In the genomic region with DNA sequence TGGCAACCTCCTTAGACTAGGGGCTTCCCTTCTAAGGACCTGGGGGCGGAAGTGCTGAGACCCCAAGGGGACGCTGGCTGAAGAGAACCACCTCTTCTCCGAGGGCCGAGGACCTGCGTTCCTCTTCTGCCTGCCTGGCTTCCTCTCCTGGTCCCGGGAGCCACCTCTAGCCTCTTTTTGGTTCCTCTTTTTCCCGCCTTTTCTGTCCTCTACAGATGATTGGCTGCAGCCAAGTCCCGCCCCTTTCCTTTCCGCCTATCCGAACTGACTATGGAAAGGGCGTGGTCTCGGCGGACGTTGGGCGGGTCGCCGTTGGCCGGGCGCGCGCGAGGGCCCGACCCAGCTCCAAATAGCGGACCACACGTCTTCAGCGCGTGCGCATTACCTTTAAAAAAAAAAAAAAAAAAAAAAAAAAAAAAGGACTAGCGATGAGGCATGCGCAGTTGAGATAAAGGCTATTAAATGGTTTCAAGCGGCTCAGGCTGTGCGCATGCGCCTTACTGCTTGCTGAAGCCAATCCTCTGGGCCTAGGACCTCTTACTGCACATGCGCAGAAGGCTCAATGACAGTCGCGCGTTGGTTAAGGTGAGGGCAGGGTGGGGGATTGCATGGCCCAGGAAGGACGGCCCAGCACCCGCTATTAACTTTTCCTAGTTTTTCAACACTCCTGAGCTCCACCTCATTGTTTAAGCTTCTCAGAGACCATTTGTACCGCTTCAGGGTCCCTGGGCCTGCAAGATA, we compare ENCODE assay signal across 8 mouse cellular contexts. TPM values are rescaled to one million over a fixed set of nuclear protein-coding genes. Genes with fewer than 3 reads are reported as not detected.
DNase-seq lines count a peak whose midpoint lies in the region; ATAC-seq lines count a peak whose summit lies in the region.

A gene (minus strand): TSS at position 198 of the 741 bp plus-strand sequence.
A gene (plus strand): TSS at position 425 of the 741 bp plus-strand sequence.

- H3K9me3 ChIP-seq in heart, embryonic 14.5 days (ENCODE audit: control insufficient read depth, low read length) = no peaks in the 10 kb centered on the region
- H3K9me3 ChIP-seq in liver, embryonic 13.5 days (replicated peaks) = no peaks in the 10 kb centered on the region
- H3K9me3 ChIP-seq in stomach, embryonic 16.5 days (replicated peaks; ENCODE audit: control insufficient read depth, low read length) = no peaks in the 10 kb centered on the region

- no peaks in the 10 kb centered on the region for H3K27me3 ChIP-seq in heart, embryonic 14.5 days (ENCODE audit: control insufficient read depth, insufficient read depth, low read length)
- 0 out of 2 replicates have a peak, but pooled peaks cover 4% of the 10 kb centered on the region for H3K27me3 ChIP-seq in liver, embryonic 13.5 days
- no peaks in the 10 kb centered on the region for H3K27me3 ChIP-seq in stomach, embryonic 16.5 days (ENCODE audit: control insufficient read depth, insufficient read depth, low read length)

- peak within 1 kb of the TSS; percentile 96 for H3K4me2 ChIP-seq in heart, embryonic 14.5 days (ENCODE audit: low read length)
- peak within 1 kb of the TSS; percentile 95 for H3K4me2 ChIP-seq in liver, embryonic 13.5 days
- H3K4me2 ChIP-seq in stomach, embryonic 16.5 days (ENCODE audit: low read depth, low read length) = peak within 1 kb of the TSS; percentile 93

- H3K4me1 ChIP-seq in heart, embryonic 14.5 days (ENCODE audit: control insufficient read depth in 2 of 2, insufficient read depth in 2 of 2, low read length in 2 of 2) = peaks cover 3 to 4% of the 10 kb centered on the region in 2 experiments; a peak in 3 of 4 replicates
- H3K4me1 ChIP-seq in liver, embryonic 13.5 days (replicated peaks) = peaks cover 33% of the 10 kb centered on the region
- H3K4me1 ChIP-seq in stomach, embryonic 16.5 days (ENCODE audit: control insufficient read depth, insufficient read depth, low read length) = peaks cover 5% of the 10 kb centered on the region

- DNase-seq in c-Kit-negative CD71-positive TER-119-positive erythroid progenitor cells, embryonic 14.5 days (ENCODE audit: low read depth, low spot score) = peak; percentile 97
- DNase-seq in fibroblast of lung, adult 2 months (ENCODE audit: low read depth) = peak; percentile 96
- DNase-seq in kidney, postnatal 14 days = peak; percentile 98
- peak; percentile 85 for DNase-seq in liver, embryonic 13.5 days
- DNase-seq in neural tube, embryonic 10.5 days (ENCODE audit: extremely low spot score, low spot score) = peak; percentile 94

- peak within 1 kb of the TSS; percentile 44 to 79 for H3K27ac ChIP-seq in heart, embryonic 14.5 days (replicated peaks in 1 of 2; ENCODE audit: control insufficient read depth in 1 of 2, insufficient read depth in 1 of 2, low read depth in 2 of 2, low read length in 2 of 2)
- H3K27ac ChIP-seq in liver, embryonic 13.5 days = peak within 1 kb of the TSS; percentile 90
- H3K27ac ChIP-seq in stomach, embryonic 16.5 days (ENCODE audit: low read length) = peak within 1 kb of the TSS; percentile 85

- H3K9ac ChIP-seq in heart, embryonic 14.5 days (ENCODE audit: low read length) = peak within 1 kb of the TSS; percentile 81
- H3K9ac ChIP-seq in liver, embryonic 13.5 days = peak within 1 kb of the TSS; percentile 81
- peak within 1 kb of the TSS; percentile 84 for H3K9ac ChIP-seq in stomach, embryonic 16.5 days (ENCODE audit: low read length)

- ATAC-seq in CD4-positive, CD25-positive, alpha-beta regulatory T cell, adult 4 months = peak; percentile 94
- peak; percentile 91 for ATAC-seq in heart, embryonic 14.5 days (ENCODE audit: insufficient number of reproducible peaks, insufficient read depth, low FRiP score, low read depth)
- peak; percentile 81 for ATAC-seq in liver, embryonic 13.5 days (ENCODE audit: low read depth)
- ATAC-seq in stomach, embryonic 16.5 days (ENCODE audit: insufficient read depth, low FRiP score) = peak; percentile 91

- no peaks in the 10 kb centered on the region for H3K36me3 ChIP-seq in heart, embryonic 14.5 days (ENCODE audit: control insufficient read depth, insufficient read depth, low read length)
- H3K36me3 ChIP-seq in liver, embryonic 13.5 days = no peaks in the 10 kb centered on the region
- H3K36me3 ChIP-seq in stomach, embryonic 16.5 days (ENCODE audit: control insufficient read depth, insufficient read depth, low read length) = no peaks in the 10 kb centered on the region

- peak within 1 kb of the TSS; percentile 50 to 59 for H3K4me3 ChIP-seq in heart, embryonic 14.5 days (ENCODE audit: control insufficient read depth in 1 of 2, insufficient read depth in 1 of 2, low read depth in 1 of 2, low read length in 2 of 2)
- peak within 1 kb of the TSS; percentile 67 for H3K4me3 ChIP-seq in liver, embryonic 13.5 days (replicated peaks)
- H3K4me3 ChIP-seq in stomach, embryonic 16.5 days (replicated peaks; ENCODE audit: low read length) = peak within 1 kb of the TSS; percentile 64

- 1% methylated on average over 40 of the region's 40 CpGs for WGBS in heart, embryonic 14.5 days
- WGBS in liver, embryonic 13.5 days (ENCODE audit: insufficient replicate concordance) = under 1% methylated on average over 40 of the region's 40 CpGs
- WGBS in stomach, embryonic 16.5 days = under 1% methylated on average over 40 of the region's 40 CpGs

RNA-seq across cellular contexts. Expression of the first gene that starts in this region (rescaled TPM):
- not detected for polyA plus RNA-seq in CD4-positive, CD25-positive, alpha-beta regulatory T cell, adult 4 months (2017; shearing (Covaris generic))
- polyA plus RNA-seq in heart, embryonic 14.5 days (2014; fragmentation: Nextera tagmentation; extraction: Ambion mirVana) = 0.86 and 1.5 TPM in 2 replicates
- polyA plus RNA-seq in liver, embryonic 13.5 days (2015; fragmentation: Nextera tagmentation; extraction: Ambion mirVana) = 0.76 and 0.86 TPM in 2 replicates
- 0.49 and 1.2 TPM in 2 replicates for polyA plus RNA-seq in stomach, embryonic 16.5 days (2015; fragmentation: Nextera tagmentation; extraction: Ambion mirVana)

RNA-seq across cellular contexts. Expression of the second gene that starts in this region (rescaled TPM):
- 1 to 10 TPM; 5.9 to 8.9 TPM for polyA plus RNA-seq in CD4-positive, CD25-positive, alpha-beta regulatory T cell, adult 4 months (2017; shearing (Covaris generic))
- 5.1 and 8.7 TPM in 2 replicates for polyA plus RNA-seq in heart, embryonic 14.5 days (2014; fragmentation: Nextera tagmentation; extraction: Ambion mirVana)
- polyA plus RNA-seq in liver, embryonic 13.5 days (2015; fragmentation: Nextera tagmentation; extraction: Ambion mirVana) = 3.6 and 3.8 TPM in 2 replicates
- 4.2 and 6.0 TPM in 2 replicates for polyA plus RNA-seq in stomach, embryonic 16.5 days (2015; fragmentation: Nextera tagmentation; extraction: Ambion mirVana)

Comparison
In these comparisons a context has a peak if more than half of its experiments do, and no peak if none do; other contexts are left out.
1. Peak in every context shown above with its lines: DNase-seq, ATAC-seq, H3K4me3 ChIP-seq and H3K27ac ChIP-seq.